In the genomic region with DNA sequence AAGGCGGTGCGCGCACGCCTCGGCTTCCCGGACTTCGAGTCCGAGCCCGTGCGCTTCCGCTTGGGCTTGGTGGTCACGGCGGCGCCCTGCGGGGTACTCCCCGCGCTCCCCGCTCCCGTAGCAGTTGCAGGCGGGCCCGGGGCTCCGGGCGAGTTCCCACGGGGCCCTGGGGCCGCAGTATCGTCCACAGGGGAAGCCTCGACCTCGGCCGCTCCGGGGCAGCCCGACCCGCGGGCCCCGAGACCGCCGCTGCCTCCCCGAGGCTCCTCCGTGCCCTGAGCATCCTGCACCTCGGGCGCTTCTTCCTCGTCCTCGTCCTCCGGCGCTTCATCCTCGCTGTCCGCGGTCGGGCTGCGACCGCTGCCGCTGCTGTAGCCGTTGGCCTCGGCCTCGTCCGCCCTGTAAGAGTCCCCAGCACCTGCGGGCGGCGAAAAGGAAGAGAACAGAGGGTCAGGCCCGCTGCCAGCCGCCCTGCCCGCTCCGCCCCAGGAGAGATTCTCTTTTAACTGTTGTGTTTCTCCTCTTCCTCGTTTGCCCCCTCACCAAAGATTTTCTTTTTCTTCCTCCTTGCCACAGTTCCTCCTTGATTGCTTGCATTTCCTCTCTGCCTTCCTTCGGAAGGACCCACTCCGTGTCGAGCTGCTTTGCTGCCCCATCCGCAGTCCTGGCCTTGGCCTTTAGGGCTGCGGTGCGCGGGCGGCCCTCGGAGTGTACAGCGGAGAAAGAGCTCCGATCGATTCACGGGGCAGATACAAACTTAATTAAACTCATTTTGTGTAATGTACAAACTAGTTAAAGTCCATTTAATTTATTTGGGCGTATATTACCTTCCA, we compare ENCODE assay signal across 10 mouse cellular contexts. TPM values are rescaled to one million over a fixed set of nuclear protein-coding genes. Genes with fewer than 3 reads are reported as not detected.
DNase-seq lines count a peak whose midpoint lies in the region; ATAC-seq and TF ChIP-seq lines count a peak whose summit lies in the region.
"Had no signal": no experiment of that assay in that cellular context is flagged by ENCODE, and none has a peak within 500 bp of the region (broad histone marks: within the 10 kb centered on the region; RNA-seq: fewer than 3 reads in every experiment).

No protein-coding gene starts in this region.

- H3K9me3 ChIP-seq in heart, embryonic 12.5 days (replicated peaks) = no peaks in the 10 kb centered on the region
- H3K9me3 ChIP-seq in hindbrain, embryonic 15.5 days = no peaks in the 10 kb centered on the region

- under 1% methylated on average over 77 of the region's 77 CpGs for WGBS in heart, embryonic 12.5 days
- WGBS in hindbrain, embryonic 15.5 days = under 1% methylated on average over 77 of the region's 77 CpGs

- H3K9ac ChIP-seq in heart, embryonic 12.5 days = no peak overlapping the region
- no peak overlapping the region for H3K9ac ChIP-seq in hindbrain, embryonic 15.5 days

- H3K27me3 ChIP-seq in heart, embryonic 12.5 days (replicated peaks) = peaks cover 99% of the 10 kb centered on the region
- peaks cover 90% of the 10 kb centered on the region for H3K27me3 ChIP-seq in hindbrain, embryonic 15.5 days

- H3K4me1 ChIP-seq in heart, embryonic 12.5 days (replicated peaks) = peaks cover 45% of the 10 kb centered on the region
- peaks cover 39% of the 10 kb centered on the region for H3K4me1 ChIP-seq in hindbrain, embryonic 15.5 days (replicated peaks)

- DNase-seq in heart, adult 11 months = no peak
- peak; percentile 37 for DNase-seq in embryo, embryonic 9.5 days (ENCODE audit: extremely low spot score)
- DNase-seq in neural tube, embryonic 10.5 days (ENCODE audit: extremely low spot score, low spot score) = peak; percentile 64
- no peak for DNase-seq in natural killer cell, adult 2 months (ENCODE audit: low spot score in 2 of 2)
- no peak for DNase-seq in right cerebral cortex, postnatal 36 days (ENCODE audit: low spot score in 2 of 2)
- DNase-seq in layer of hippocampus, adult 2 months (ENCODE audit: low spot score in 2 of 2) = no peak

- TF ChIP-seq CTCF in layer of hippocampus, adult 2 months (conservative IDR thresholded peaks at IDR 0.05) = no peak

- ATAC-seq in heart, embryonic 12.5 days (ENCODE audit: insufficient number of reproducible peaks, low FRiP score) = no peak
- no peak for ATAC-seq in hindbrain, embryonic 15.5 days (ENCODE audit: low FRiP score, low read depth)

- no peaks in the 10 kb centered on the region for H3K36me3 ChIP-seq in heart, embryonic 12.5 days
- no peaks in the 10 kb centered on the region for H3K36me3 ChIP-seq in hindbrain, embryonic 15.5 days

- peak overlapping the region; percentile 65 for H3K4me2 ChIP-seq in heart, embryonic 12.5 days
- peak overlapping the region; percentile 28 for H3K4me2 ChIP-seq in hindbrain, embryonic 15.5 days

- H3K4me3 ChIP-seq in heart, embryonic 12.5 days = peak overlapping the region; percentile 40
- H3K4me3 ChIP-seq in hindbrain, embryonic 15.5 days = peak overlapping the region; percentile 12
- H3K4me3 ChIP-seq in layer of hippocampus, adult 2 months = no peak overlapping the region; the same call in 1 of the 2 replicates
- H3K4me3 ChIP-seq: erythroblast, embryonic 14.5 days had no signal

- H3K27ac ChIP-seq in heart, embryonic 12.5 days (ENCODE audit: poor library complexity, severe bottlenecking) = no peak overlapping the region
- H3K27ac ChIP-seq in hindbrain, embryonic 15.5 days (replicated peaks) = no peak overlapping the region
- H3K27ac ChIP-seq in layer of hippocampus, adult 2 months = no peak overlapping the region

RNA-seq across cellular contexts. Expression of a gene that starts 2.4 kb away (rescaled TPM):
- polyA plus RNA-seq in heart, embryonic 12.5 days (2016; fragmentation: Nextera tagmentation; extraction: Ambion mirVana) = not detected in 2 replicates
- polyA plus RNA-seq in hindbrain, embryonic 15.5 days (2015; fragmentation: Nextera tagmentation; extraction: Ambion mirVana) = 0.25 and 0.52 TPM in 2 replicates
- not detected for total RNA-seq in layer of hippocampus, adult 2 months (2021)
- total RNA-seq: MEL had no signal
- polyA plus RNA-seq: erythroblast, embryonic 14.5 days had no signal

RNA-seq across cellular contexts. Expression of a gene that starts 53.0 kb away (rescaled TPM):
- 4.1 and 4.6 TPM in 2 replicates for polyA plus RNA-seq in heart, embryonic 12.5 days (2016; fragmentation: Nextera tagmentation; extraction: Ambion mirVana)
- 7.0 and 7.2 TPM in 2 replicates for polyA plus RNA-seq in hindbrain, embryonic 15.5 days (2015; fragmentation: Nextera tagmentation; extraction: Ambion mirVana)
- total RNA-seq in layer of hippocampus, adult 2 months (2021) = 1 to 10 TPM; 5.9 to 7.0 TPM

Comparison
In these comparisons a context has a peak if more than half of its experiments do, and no peak if none do; other contexts are left out.
1. DNase-seq: peak in embryo, embryonic 9.5 days (single experiment) and neural tube, embryonic 10.5 days (single experiment); none in heart, adult 11 months (single experiment), natural killer cell, adult 2 months (0 of 2), right cerebral cortex, postnatal 36 days (0 of 2) and layer of hippocampus, adult 2 months (0 of 2).